Mouse (Mus musculus) hematopoietic stem cell, adult 5-6 weeks (primary cell): ENCODE measurements around the gene Clcn6. TPM values are rescaled to one million over a fixed set of nuclear protein-coding genes. Genes with fewer than 3 reads are reported as not detected.
"Not testable (repeated sequence)": the region's sequence is repeated elsewhere in the genome, so short reads cannot be mapped to it uniquely, and the experiment has no call there.

ENCODE experiments used
- ATAC-seq, 2 experiments: fragments of 125-278 bp in 1 of 2; replicated peaks in 1 of 2; 2 replicates each; pipeline ENCODE4 v1.8.0; 2016 to 2017; ENCODE audit warnings: inconsistent platforms in 2 of 2, mild to moderate bottlenecking in 2 of 2, moderate number of reproducible peaks in 2 of 2, low read depth in 1 of 2, moderate TSS enrichment in 1 of 2; ENCODE audit not compliant: low FRiP score in 2 of 2, poor library complexity in 2 of 2, severe bottlenecking in 2 of 2, insufficient read depth in 1 of 2, low TSS enrichment in 1 of 2
- total RNA-seq: library from RNA; stranded (forward); fragments of 172-1452, 232-1000 nt; gene quantifications from 2 replicates; pipeline ENCODE4 v1.2.3, GENCODE M21; 2017

Clcn6 gene
- total RNA-seq, 1 experiment from 2014 or later: 4.3 TPM

- ATAC-seq: no peak
Measured at GRCm38 (mm10) chr4:148051046-148051776, 12.6 kb upstream of the Clcn6 start.

GRCm38 (mm10) chr4:148050396-148050914, 11.8 kb upstream of the Clcn6 start:
- ATAC-seq: not testable (repeated sequence)

GRCm38 (mm10) chr4:148046450-148047031, 7.9 kb upstream of the Clcn6 start:
- ATAC-seq: peak; percentile 69 to 75

GRCm38 (mm10) chr4:148044113-148044512, 5.5 kb upstream of the Clcn6 start:
- no peak for ATAC-seq

GRCm38 (mm10) chr4:148043327-148043726, 4.7 kb upstream of the Clcn6 start:
- not testable (repeated sequence) for ATAC-seq

- ATAC-seq: no peak
Measured at GRCm38 (mm10) chr4:148041611-148042191, 3.1 kb upstream of the Clcn6 start.

GRCm38 (mm10) chr4:148040933-148041610, 2.5 kb upstream of the Clcn6 start:
- peak; percentile 12; a peak in 2 of 4 replicates for ATAC-seq

GRCm38 (mm10) chr4:148040029-148040830, 1.6 kb upstream of the Clcn6 start:
- no peak for ATAC-seq

GRCm38 (mm10) chr4:148039254-148040028, 820 bp upstream of the Clcn6 start:
- no peak for ATAC-seq

GRCm38 (mm10) chr4:148038079-148038599, 482 bp downstream of the Clcn6 start:
- no peak for ATAC-seq

GRCm38 (mm10) chr4:148035440-148035839, 3.2 kb downstream of the Clcn6 start:
- ATAC-seq: no peak

GRCm38 (mm10) chr4:148033858-148034410, 4.7 kb downstream of the Clcn6 start:
- ATAC-seq: peak; percentile 19 to 24; a peak in 2 of 4 replicates

- ATAC-seq: no peak
Measured at GRCm38 (mm10) chr4:148030506-148030905, 8.1 kb downstream of the Clcn6 start.

GRCm38 (mm10) chr4:148029297-148029696, 9.3 kb downstream of the Clcn6 start:
- no peak for ATAC-seq

GRCm38 (mm10) chr4:148024003-148024402, 14.6 kb downstream of the Clcn6 start:
- ATAC-seq: no peak

- no peak for ATAC-seq
Measured at GRCm38 (mm10) chr4:148018410-148018809, 20.2 kb downstream of the Clcn6 start.
